Mouse (Mus musculus): ENCODE measurements at regions not wholly inside any gene's neighbourhood (a gene's known extent, or its start where the extent isn't known, plus 50 kb on each side); places are given as distances from the start of the nearest gene placed in this dataset.

- TF ChIP-seq POLR2A (IDR thresholded peaks at IDR 0.05; ENCODE audit: low read depth, low read length) (no peak), POLR2AphosphoS2 (IDR thresholded peaks at IDR 0.05; ENCODE audit: low read depth, low read length) (no peak), CTCF (conservative IDR thresholded peaks at IDR 0.05 in 1 of 2, IDR thresholded peaks at IDR 0.05 in 1 of 2; ENCODE audit: low read depth in 2 of 2, low read length in 2 of 2) (peak in 1 of 2 experiments; percentile 59; a peak in 2 of 4 replicates), EP300 (IDR thresholded peaks at IDR 0.05; ENCODE audit: low read length) (no peak), ELF1 (IDR thresholded peaks at IDR 0.05; ENCODE audit: low read depth, low read length) (no peak)
Measured at GRCm38 (mm10) chr16:76129982-76130381, 107.9 kb upstream of the Samsn1 start.
